Mouse (Mus musculus) macrophage (primary cell): ENCODE data around the gene Mtmr14. TPM values are rescaled to one million over a fixed set of nuclear protein-coding genes. Genes with fewer than 3 reads are reported as not detected.

Experiments used
- H3K27ac ChIP-seq: fragments of 350-480 bp; formaldehyde crosslinking; 2 replicates; pipeline ENCODE4 v1.9.0; 2021
- H3K36me3 ChIP-seq: fragments of 350-480 bp; formaldehyde crosslinking; 2 replicates; pipeline ENCODE4 v1.9.0; 2021; ENCODE audit errors: inconsistent target
- H3K4me3 ChIP-seq: fragments of 350-480 bp; formaldehyde crosslinking; 2 replicates; pipeline ENCODE4 v1.9.0; 2021; ENCODE audit errors: inconsistent target
- H3K79me2 ChIP-seq: fragments of 350-480 bp; formaldehyde crosslinking; 2 replicates; pipeline ENCODE4 v1.9.0; 2021; ENCODE audit errors: inconsistent target
- WGBS: methylation state at CpG from one replicate; pipeline ENCODE4 v1.1.7; 2026; ENCODE audit warnings: inconsistent platforms; ENCODE audit not compliant: missing documents; 5-methylcytosine and 5-hydroxymethylcytosine counted together
- polyA plus RNA-seq: library from polyadenylated mRNA; stranded (reverse); fragments of 250-400 nt; gene quantifications from 3 replicates; pipeline ENCODE4 v1.2.4, GENCODE M21; 2018; ENCODE audit warnings: inconsistent platforms

Gene Mtmr14
- polyA plus RNA-seq, 1 experiment from 2014 or later: 23.3 TPM

- 94% methylated on average over 15 of the region's 15 CpGs for WGBS
- H3K79me2 ChIP-seq: no peaks in the 10 kb centered on the region
- H3K4me3 ChIP-seq: no peak overlapping the region
- no peak overlapping the region for H3K27ac ChIP-seq
- H3K36me3 ChIP-seq: no peaks in the 10 kb centered on the region
Observed at GRCm38 (mm10) chr6:113289346-113289745, 51.7 kb downstream of the Mtmr14 start.

- Histone ChIP-seq H3K36me3 (no peaks in the 10 kb centered on the region), H3K27ac (no peak overlapping the region), H3K4me3 (no peak overlapping the region), H3K79me2 (no peaks in the 10 kb centered on the region)
- 88% methylated on average over 6 of the region's 6 CpGs for WGBS
Observed at GRCm38 (mm10) chr6:113290346-113290745, 52.7 kb downstream of the Mtmr14 start.

GRCm38 (mm10) chr6:113292938-113293337 lies 55.3 kb downstream of the Mtmr14 start:
- Histone ChIP-seq H3K36me3 (no peaks in the 10 kb centered on the region), H3K4me3 (no peak overlapping the region), H3K27ac (no peak overlapping the region), H3K79me2 (no peaks in the 10 kb centered on the region)
- 76% methylated on average over 5 of the region's 5 CpGs for WGBS

- WGBS: 90% methylated on average over 2 of the region's 2 CpGs
- no peak overlapping the region for H3K27ac ChIP-seq
- H3K79me2 ChIP-seq: no peaks in the 10 kb centered on the region
- no peak overlapping the region for H3K4me3 ChIP-seq
- no peaks in the 10 kb centered on the region for H3K36me3 ChIP-seq
Observed at GRCm38 (mm10) chr6:113296046-113296445, 58.4 kb downstream of the Mtmr14 start.

- no peak overlapping the region for H3K4me3 ChIP-seq
- H3K36me3 ChIP-seq: no peaks in the 10 kb centered on the region
- 61% methylated on average over 4 of the region's 4 CpGs for WGBS
- no peak overlapping the region for H3K27ac ChIP-seq
- H3K79me2 ChIP-seq: no peaks in the 10 kb centered on the region
Observed at GRCm38 (mm10) chr6:113296639-113297038, 59.0 kb downstream of the Mtmr14 start.

- Histone ChIP-seq H3K79me2 (no peaks in the 10 kb centered on the region), H3K4me3 (no peak overlapping the region), H3K27ac (no peak overlapping the region), H3K36me3 (no peaks in the 10 kb centered on the region)
- 90% methylated on average over 5 of the region's 5 CpGs for WGBS
Observed at GRCm38 (mm10) chr6:113301350-113301749, 63.7 kb downstream of the Mtmr14 start.

GRCm38 (mm10) chr6:113302258-113302657 lies 64.6 kb downstream of the Mtmr14 start:
- Histone ChIP-seq H3K36me3 (no peaks in the 10 kb centered on the region), H3K4me3 (no peak overlapping the region), H3K27ac (no peak overlapping the region), H3K79me2 (no peaks in the 10 kb centered on the region)
- WGBS: 4% methylated on average over 3 of the region's 3 CpGs

GRCm38 (mm10) chr6:113306322-113306985 lies 68.8 kb downstream of the Mtmr14 start:
- H3K4me3 ChIP-seq: peak overlapping the region; percentile 70
- H3K36me3 ChIP-seq: peaks cover 10% of the 10 kb centered on the region; the same call in 1 of the 2 replicates
- peaks cover 37% of the 10 kb centered on the region for H3K79me2 ChIP-seq
- peak overlapping the region; percentile 97 for H3K27ac ChIP-seq
- under 1% methylated on average over 49 of the region's 50 CpGs for WGBS

- 0% methylated on average over 32 of the region's 32 CpGs for WGBS
- peak within 1 kb of the TSS; percentile 70 for H3K4me3 ChIP-seq
- peaks cover 43% of the 10 kb centered on the region for H3K79me2 ChIP-seq
- peak within 1 kb of the TSS; percentile 97 for H3K27ac ChIP-seq
- peaks cover 15% of the 10 kb centered on the region for H3K36me3 ChIP-seq
Observed at GRCm38 (mm10) chr6:113306986-113307349, 69.3 kb downstream of the Mtmr14 start, which contains the start of gene Brpf1. Brpf1 (plus strand) TSS chr6:113307137.

GRCm38 (mm10) chr6:113307481-113308121 lies 70.0 kb downstream of the Mtmr14 start:
- Histone ChIP-seq H3K36me3 (peaks cover 21% of the 10 kb centered on the region), H3K27ac (peak overlapping the region; percentile 97), H3K4me3 (peak overlapping the region; percentile 70), H3K79me2 (peaks cover 49% of the 10 kb centered on the region)
- under 1% methylated on average over 34 of the region's 34 CpGs for WGBS

- WGBS: 0% methylated on average over 5 of the region's 5 CpGs
- H3K79me2 ChIP-seq: peaks cover 54% of the 10 kb centered on the region
- peak overlapping the region; percentile 97 for H3K27ac ChIP-seq
- H3K4me3 ChIP-seq: peak overlapping the region; percentile 70
- H3K36me3 ChIP-seq: peaks cover 24% of the 10 kb centered on the region
Observed at GRCm38 (mm10) chr6:113308141-113308540, 70.5 kb downstream of the Mtmr14 start.

- peak overlapping the region; percentile 52 for H3K27ac ChIP-seq
- H3K79me2 ChIP-seq: peaks cover 77% of the 10 kb centered on the region
- H3K36me3 ChIP-seq: peaks cover 87% of the 10 kb centered on the region
- WGBS: 58% methylated on average over 3 of the region's 3 CpGs
- no peak overlapping the region for H3K4me3 ChIP-seq
Observed at GRCm38 (mm10) chr6:113315972-113316371, 78.3 kb downstream of the Mtmr14 start.

- Histone ChIP-seq H3K36me3 (peaks cover 31% of the 10 kb centered on the region), H3K27ac (peak within 1 kb of the TSS; percentile 80), H3K4me3 (peak within 1 kb of the TSS; percentile 61), H3K79me2 (peaks cover 16% of the 10 kb centered on the region; the same call in 1 of the 2 replicates)
- WGBS: under 1% methylated on average over 51 of the region's 52 CpGs
Observed at GRCm38 (mm10) chr6:113326533-113327315, 89.1 kb downstream of the Mtmr14 start, which contains the start of gene Ogg1. Ogg1 (plus strand) TSS chr6:113326972.

GRCm38 (mm10) chr6:113329396-113329795 lies 91.8 kb downstream of the Mtmr14 start:
- H3K79me2 ChIP-seq: peaks cover 16% of the 10 kb centered on the region; the same call in 1 of the 2 replicates
- peaks cover 9% of the 10 kb centered on the region for H3K36me3 ChIP-seq
- no peak overlapping the region for H3K27ac ChIP-seq
- WGBS: 91% methylated on average over 1 of the region's 1 CpGs
- H3K4me3 ChIP-seq: no peak overlapping the region
